Comparison of ENCODE assay signal across 10 mouse cellular contexts in genomic region chr9:115977598-115978240, GRCm38 (mm10).
DNase-seq lines count a peak whose midpoint lies in the region; ATAC-seq and TF ChIP-seq lines count a peak whose summit lies in the region.
"Had no signal": no experiment of that assay in that cellular context is flagged by ENCODE, and none has a peak within 500 bp of the region (broad histone marks: within the 10 kb centered on the region; RNA-seq: fewer than 3 reads in every experiment).

No protein-coding gene starts in this region.

- no peak overlapping the region for H3K27ac ChIP-seq in cerebellum, adult 2 months (ENCODE audit: insufficient read depth, low read length)
- no peak overlapping the region for H3K27ac ChIP-seq in intestine, embryonic 15.5 days
- H3K27ac ChIP-seq: embryonic facial prominence, embryonic 15.5 days had no signal

- TF ChIP-seq POLR2A in cerebellum, adult 2 months (IDR thresholded peaks at IDR 0.05; ENCODE audit: borderline replicate concordance, insufficient read depth, low read length) = no peak

- 11% methylated on average over 15 of the region's 15 CpGs for WGBS in cerebellum, adult 2 months
- 84% methylated on average over 15 of the region's 15 CpGs for WGBS in intestine, embryonic 15.5 days

- no peak overlapping the region for H3K4me3 ChIP-seq in cerebellum, adult 2 months (replicated peaks; ENCODE audit: insufficient read depth, low read depth, low read length)
- no peak overlapping the region for H3K4me3 ChIP-seq in intestine, embryonic 15.5 days (replicated peaks)
- H3K4me3 ChIP-seq: embryonic facial prominence, embryonic 15.5 days had no signal

- ATAC-seq in activated CD4-positive, CD25-positive, alpha-beta regulatory T cell, adult 4 months = no peak
- no peak for ATAC-seq in intestine, embryonic 15.5 days

- no peaks in the 10 kb centered on the region for H3K36me3 ChIP-seq in intestine, embryonic 15.5 days
- H3K36me3 ChIP-seq: embryonic facial prominence, embryonic 15.5 days had no signal

- peak; percentile 26 for DNase-seq in layer of hippocampus, adult 11-12 months (ENCODE audit: low spot score)
- DNase-seq in layer of hippocampus, postnatal 36 days = no peak
- peak; percentile 86 to 94 for DNase-seq in cerebellum, adult 2 months
- DNase-seq in layer of hippocampus, adult 9-11 months = peak; percentile 45
- DNase-seq in right cerebral cortex, postnatal 25 days = peak; percentile 75
- no peak for DNase-seq in lung, postnatal 4 days

- TF ChIP-seq CTCF in cerebellum, adult 2 months (IDR thresholded peaks at IDR 0.05; ENCODE audit: borderline replicate concordance, insufficient read depth, low read depth, low read length) = no peak

- H3K4me2 ChIP-seq in intestine, embryonic 15.5 days (replicated peaks) = no peak overlapping the region
- H3K4me2 ChIP-seq: embryonic facial prominence, embryonic 15.5 days; midbrain, embryonic 11.5 days had no signal

- H3K9me3 ChIP-seq in intestine, embryonic 15.5 days = no peaks in the 10 kb centered on the region
- H3K9me3 ChIP-seq: embryonic facial prominence, embryonic 15.5 days had no signal

- no peaks in the 10 kb centered on the region for H3K27me3 ChIP-seq in cerebellum, adult 2 months (ENCODE audit: control insufficient read depth, insufficient read depth, low read length)
- H3K27me3 ChIP-seq in intestine, embryonic 15.5 days (replicated peaks) = no peaks in the 10 kb centered on the region
- H3K27me3 ChIP-seq: embryonic facial prominence, embryonic 15.5 days had no signal

- no peak overlapping the region for H3K9ac ChIP-seq in intestine, embryonic 15.5 days
- H3K9ac ChIP-seq: embryonic facial prominence, embryonic 15.5 days had no signal

- peaks cover 3% of the 10 kb centered on the region; the same call in 1 of the 2 replicates for H3K4me1 ChIP-seq in cerebellum, adult 2 months (ENCODE audit: control insufficient read depth, insufficient read depth, low read length)
- no peaks in the 10 kb centered on the region for H3K4me1 ChIP-seq in intestine, embryonic 15.5 days (replicated peaks)
- H3K4me1 ChIP-seq: embryonic facial prominence, embryonic 15.5 days had no signal

Comparison
In these comparisons a context has a peak if more than half of its experiments do, and no peak if none do; other contexts are left out.
1. DNase-seq: peak in layer of hippocampus, adult 11-12 months (single experiment), cerebellum, adult 2 months (2 of 2), layer of hippocampus, adult 9-11 months (single experiment) and right cerebral cortex, postnatal 25 days (single experiment); none in layer of hippocampus, postnatal 36 days (0 of 2) and lung, postnatal 4 days (0 of 2).